Mouse (Mus musculus) 3134 (cell line): Measurements from ENCODE around the gene Pgpep1.

Experiments used
- DNase-seq: peaks from one replicate; pipeline ENCODE4 v3.0.0-alpha.2; 2011; ENCODE audit warnings: low spot score; ENCODE audit not compliant: insufficient read length; ENCODE audit errors: extremely low read depth

The Pgpep1 gene

GRCm38 (mm10) chr8:70636838-70637237, 23.4 kb downstream of the Pgpep1 start:
- no peak for DNase-seq

- DNase-seq, result peak; percentile 53
These were observed 24.7 kb downstream of the Pgpep1 start for GRCm38 (mm10) chr8:70635527-70635926.

GRCm38 (mm10) chr8:70634066-70634465, 26.1 kb downstream of the Pgpep1 start:
- DNase-seq, result peak; percentile 81

- DNase-seq, result no peak
These were observed 27.8 kb downstream of the Pgpep1 start, which contains the start of gene Gdf15 for GRCm38 (mm10) chr8:70632346-70632892. TSS of gene Gdf15 (minus strand) at chr8:70632456.

- peak; percentile 52 for DNase-seq
These were observed 28.8 kb downstream of the Pgpep1 start for GRCm38 (mm10) chr8:70631436-70631835.

GRCm38 (mm10) chr8:70630532-70631381, 29.4 kb downstream of the Pgpep1 start:
- peak; percentile 80 for DNase-seq

- DNase-seq, result peak; percentile 92
These were observed 30.3 kb downstream of the Pgpep1 start for GRCm38 (mm10) chr8:70629574-70630531.

GRCm38 (mm10) chr8:70628986-70629490, 31.1 kb downstream of the Pgpep1 start:
- DNase-seq, result no peak

- peak; percentile 66 for DNase-seq
These were observed 33.1 kb downstream of the Pgpep1 start for GRCm38 (mm10) chr8:70627041-70627440.

GRCm38 (mm10) chr8:70625104-70625503, 35.1 kb downstream of the Pgpep1 start:
- no peak for DNase-seq

GRCm38 (mm10) chr8:70622220-70622619, 38.0 kb downstream of the Pgpep1 start:
- no peak for DNase-seq

- no peak for DNase-seq
These were observed 41.3 kb downstream of the Pgpep1 start for GRCm38 (mm10) chr8:70618888-70619334.

- no peak for DNase-seq
These were observed 42.2 kb downstream of the Pgpep1 start for GRCm38 (mm10) chr8:70617985-70618384.

- DNase-seq, result no peak
These were observed 43.5 kb downstream of the Pgpep1 start for GRCm38 (mm10) chr8:70616645-70617044.

GRCm38 (mm10) chr8:70615894-70616293, 44.3 kb downstream of the Pgpep1 start, which contains the start of gene Lrrc25:
TSS of gene Lrrc25 (plus strand) at chr8:70616155.
- DNase-seq, result no peak

GRCm38 (mm10) chr8:70615281-70615680, 44.9 kb downstream of the Pgpep1 start:
- no peak for DNase-seq

- no peak for DNase-seq
These were observed 45.7 kb downstream of the Pgpep1 start for GRCm38 (mm10) chr8:70614469-70614868.

- no peak for DNase-seq
These were observed 46.4 kb downstream of the Pgpep1 start for GRCm38 (mm10) chr8:70613763-70614162.

- no peak for DNase-seq
These were observed 48.3 kb downstream of the Pgpep1 start for GRCm38 (mm10) chr8:70611849-70612248.
